16 mouse cellular contexts compared by ENCODE assay signal in the genomic region with DNA sequence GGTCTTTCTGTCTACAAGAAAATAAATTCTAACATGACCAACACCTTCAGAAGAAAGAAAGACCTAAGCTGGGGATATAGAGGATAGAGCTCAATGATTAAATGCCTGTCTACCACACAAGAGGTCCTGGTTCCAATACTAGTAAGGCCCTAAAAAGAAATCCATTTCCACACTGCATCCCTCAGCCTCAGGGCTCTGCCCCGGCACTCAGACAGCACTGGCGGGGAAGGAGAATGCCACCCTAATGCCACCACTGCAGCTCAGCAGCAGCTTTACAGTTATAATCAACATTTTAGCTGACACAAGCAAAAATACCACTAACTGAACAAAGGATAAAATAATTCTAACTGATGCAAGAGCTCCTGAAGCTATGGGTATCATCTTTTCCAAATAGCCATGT. TPM values are rescaled to one million over a fixed set of nuclear protein-coding genes. Genes with fewer than 3 reads are reported as not detected.
DNase-seq lines count a peak whose midpoint lies in the region; ATAC-seq lines count a peak whose summit lies in the region.
"Had no signal": no experiment of that assay in that cellular context is flagged by ENCODE, and none has a peak within 500 bp of the region (broad histone marks: within the 10 kb centered on the region; RNA-seq: fewer than 3 reads in every experiment).

No protein-coding gene starts in this region.

- no peak overlapping the region for H3K9ac ChIP-seq in embryonic facial prominence, embryonic 12.5 days
- no peak overlapping the region for H3K9ac ChIP-seq in forebrain, embryonic 11.5 days (ENCODE audit: low read length)
- H3K9ac ChIP-seq in hindbrain, embryonic 13.5 days, result peak overlapping the region; percentile 80
- peak overlapping the region; percentile 57 for H3K9ac ChIP-seq in midbrain, embryonic 15.5 days
- H3K9ac ChIP-seq: liver, embryonic 15.5 days; stomach, embryonic 15.5 days had no signal

- ATAC-seq in embryonic facial prominence, embryonic 12.5 days (ENCODE audit: insufficient number of reproducible peaks, insufficient read depth, low FRiP score, low TSS enrichment), result no peak
- ATAC-seq in forebrain, embryonic 11.5 days (replicated peaks; ENCODE audit: low FRiP score), result no peak
- peak; percentile 70; the same call in 1 of the 2 replicates for ATAC-seq in hindbrain, embryonic 13.5 days (ENCODE audit: low FRiP score)
- ATAC-seq in midbrain, embryonic 15.5 days (replicated peaks), result peak; percentile 65; the same call in 1 of the 2 replicates

- no peak for DNase-seq in embryonic facial prominence, embryonic 10.5 days (ENCODE audit: low spot score)
- no peak for DNase-seq in forebrain, embryonic 11.5 days (ENCODE audit: low spot score)
- no peak for DNase-seq in urinary bladder, adult 18-20 months (ENCODE audit: low spot score in 2 of 2)
- no peak for DNase-seq in left cerebral cortex, adult 8-10 months (ENCODE audit: low spot score in 2 of 2)
- no peak for DNase-seq in heart, adult 18-20 months
- DNase-seq: cerebellum, adult 8-10 months; gastrocnemius, postnatal 14 days; kidney, postnatal 10 days; lung, postnatal 14 days; thymus, postnatal 25 days had no signal

- peak overlapping the region; percentile 8; the same call in 1 of the 2 replicates for H3K27ac ChIP-seq in embryonic facial prominence, embryonic 12.5 days
- no peak overlapping the region for H3K27ac ChIP-seq in embryonic facial prominence, embryonic 10.5 days (replicated peaks)
- no peak overlapping the region for H3K27ac ChIP-seq in forebrain, embryonic 11.5 days (ENCODE audit: low read depth, low read length)
- peak overlapping the region; percentile 91 for H3K27ac ChIP-seq in hindbrain, embryonic 13.5 days
- H3K27ac ChIP-seq in midbrain, embryonic 15.5 days, result peak overlapping the region; percentile 89
- H3K27ac ChIP-seq: liver, embryonic 15.5 days; stomach, embryonic 15.5 days had no signal

- H3K36me3 ChIP-seq in embryonic facial prominence, embryonic 12.5 days, result no peaks in the 10 kb centered on the region
- no peaks in the 10 kb centered on the region for H3K36me3 ChIP-seq in embryonic facial prominence, embryonic 10.5 days (replicated peaks)
- H3K36me3 ChIP-seq in forebrain, embryonic 11.5 days (ENCODE audit: control insufficient read depth, insufficient read depth, low read length), result no peaks in the 10 kb centered on the region
- H3K36me3 ChIP-seq in hindbrain, embryonic 13.5 days, result no peaks in the 10 kb centered on the region
- H3K36me3 ChIP-seq in midbrain, embryonic 15.5 days (replicated peaks), result no peaks in the 10 kb centered on the region
- H3K36me3 ChIP-seq: liver, embryonic 15.5 days; stomach, embryonic 15.5 days had no signal

- peaks cover 27% of the 10 kb centered on the region for H3K4me1 ChIP-seq in embryonic facial prominence, embryonic 12.5 days
- H3K4me1 ChIP-seq in embryonic facial prominence, embryonic 10.5 days, result peaks cover 23% of the 10 kb centered on the region
- H3K4me1 ChIP-seq in forebrain, embryonic 11.5 days (replicated peaks; ENCODE audit: control insufficient read depth, insufficient read depth, low read length), result no peaks in the 10 kb centered on the region; the same call in 1 of the 2 replicates
- H3K4me1 ChIP-seq in hindbrain, embryonic 13.5 days (replicated peaks), result peaks cover 42% of the 10 kb centered on the region
- peaks cover 35% of the 10 kb centered on the region for H3K4me1 ChIP-seq in midbrain, embryonic 15.5 days

- H3K4me2 ChIP-seq in embryonic facial prominence, embryonic 12.5 days (replicated peaks), result no peak overlapping the region
- H3K4me2 ChIP-seq in forebrain, embryonic 11.5 days (ENCODE audit: low read depth, low read length, severe bottlenecking), result no peak overlapping the region
- peak overlapping the region; percentile 64 for H3K4me2 ChIP-seq in hindbrain, embryonic 13.5 days
- H3K4me2 ChIP-seq in midbrain, embryonic 15.5 days, result peak overlapping the region; percentile 54
- H3K4me2 ChIP-seq: liver, embryonic 15.5 days; stomach, embryonic 15.5 days had no signal

- no peaks in the 10 kb centered on the region for H3K9me3 ChIP-seq in embryonic facial prominence, embryonic 12.5 days
- H3K9me3 ChIP-seq in embryonic facial prominence, embryonic 10.5 days, result no peaks in the 10 kb centered on the region
- H3K9me3 ChIP-seq in forebrain, embryonic 11.5 days (ENCODE audit: control insufficient read depth, low read length), result no peaks in the 10 kb centered on the region
- H3K9me3 ChIP-seq in hindbrain, embryonic 13.5 days, result no peaks in the 10 kb centered on the region
- no peaks in the 10 kb centered on the region for H3K9me3 ChIP-seq in midbrain, embryonic 15.5 days
- H3K9me3 ChIP-seq: liver, embryonic 15.5 days; stomach, embryonic 15.5 days had no signal

- H3K27me3 ChIP-seq in embryonic facial prominence, embryonic 12.5 days, result no peaks in the 10 kb centered on the region
- H3K27me3 ChIP-seq in embryonic facial prominence, embryonic 10.5 days (replicated peaks; ENCODE audit: low read depth, poor library complexity, severe bottlenecking), result no peaks in the 10 kb centered on the region
- H3K27me3 ChIP-seq in forebrain, embryonic 11.5 days (ENCODE audit: control insufficient read depth, insufficient read depth, low read length), result no peaks in the 10 kb centered on the region
- no peaks in the 10 kb centered on the region for H3K27me3 ChIP-seq in hindbrain, embryonic 13.5 days
- H3K27me3 ChIP-seq in midbrain, embryonic 15.5 days (replicated peaks), result no peaks in the 10 kb centered on the region
- H3K27me3 ChIP-seq: liver, embryonic 15.5 days; stomach, embryonic 15.5 days had no signal

- no peak overlapping the region for H3K4me3 ChIP-seq in embryonic facial prominence, embryonic 12.5 days
- H3K4me3 ChIP-seq in embryonic facial prominence, embryonic 10.5 days, result no peak overlapping the region
- 0 out of 2 replicates have a peak overlapping the region, but pooled peaks have one; percentile 5 for H3K4me3 ChIP-seq in forebrain, embryonic 11.5 days (ENCODE audit: low read depth, low read length)
- peak overlapping the region; percentile 51 for H3K4me3 ChIP-seq in hindbrain, embryonic 13.5 days
- H3K4me3 ChIP-seq in midbrain, embryonic 15.5 days, result peak overlapping the region; percentile 53
- H3K4me3 ChIP-seq: liver, embryonic 15.5 days; stomach, embryonic 15.5 days had no signal

- WGBS in embryonic facial prominence, embryonic 12.5 days, result 55% methylated on average over 2 of the region's 2 CpGs
- 60% methylated on average over 2 of the region's 2 CpGs for WGBS in embryonic facial prominence, embryonic 10.5 days
- 69% methylated on average over 2 of the region's 2 CpGs for WGBS in forebrain, embryonic 11.5 days
- WGBS in hindbrain, embryonic 13.5 days, result 22% methylated on average over 2 of the region's 2 CpGs
- WGBS in midbrain, embryonic 15.5 days, result 22% methylated on average over 2 of the region's 2 CpGs

RNA-seq across cellular contexts. Expression of gene Arhgef12, which starts 36.9 kb away (rescaled TPM):
- 17.0 and 19.7 TPM in 2 replicates for polyA plus RNA-seq in embryonic facial prominence, embryonic 12.5 days (2016; fragmentation: Nextera tagmentation; extraction: Ambion mirVana)
- 9.1 and 9.3 TPM in 2 replicates for polyA plus RNA-seq in embryonic facial prominence, embryonic 10.5 days (2016; fragmentation: Nextera tagmentation; extraction: Ambion mirVana)
- 14.6 and 14.8 TPM in 2 replicates for polyA plus RNA-seq in forebrain, embryonic 11.5 days (2014; fragmentation: Nextera tagmentation; extraction: Ambion mirVana)
- 19.8 and 23.6 TPM in 2 replicates for polyA plus RNA-seq in hindbrain, embryonic 13.5 days (2015; fragmentation: Nextera tagmentation; extraction: Ambion mirVana)
- polyA plus RNA-seq in midbrain, embryonic 15.5 days (2015; fragmentation: Nextera tagmentation; extraction: Ambion mirVana), result 24.8 and 29.1 TPM in 2 replicates
- 100 to 1,000 TPM; 152 to 184 (median 161) TPM for total RNA-seq in left cerebral cortex, adult 8-10 months (2022)
- 100 to 1,000 TPM; 119 to 128 TPM for total RNA-seq in heart, adult 18-20 months (2021)

RNA-seq across cellular contexts. Expression of gene Tmem136, which starts 46.2 kb away (rescaled TPM):
- 10.0 and 11.2 TPM in 2 replicates for polyA plus RNA-seq in embryonic facial prominence, embryonic 12.5 days (2016; fragmentation: Nextera tagmentation; extraction: Ambion mirVana)
- 11.8 and 12.0 TPM in 2 replicates for polyA plus RNA-seq in embryonic facial prominence, embryonic 10.5 days (2016; fragmentation: Nextera tagmentation; extraction: Ambion mirVana)
- 13.5 and 13.8 TPM in 2 replicates for polyA plus RNA-seq in forebrain, embryonic 11.5 days (2014; fragmentation: Nextera tagmentation; extraction: Ambion mirVana)
- polyA plus RNA-seq in hindbrain, embryonic 13.5 days (2015; fragmentation: Nextera tagmentation; extraction: Ambion mirVana), result 11.0 and 11.5 TPM in 2 replicates
- polyA plus RNA-seq in midbrain, embryonic 15.5 days (2015; fragmentation: Nextera tagmentation; extraction: Ambion mirVana), result 10.5 and 13.0 TPM in 2 replicates
- 10 to 100 TPM; 14.8 to 18.3 (median 15.7) TPM for total RNA-seq in left cerebral cortex, adult 8-10 months (2022)
- 1 to 10 TPM; 5.0 to 6.2 TPM for total RNA-seq in heart, adult 18-20 months (2021)
- total RNA-seq: monocyte, adult 5-6 weeks had no signal

Comparison
In these comparisons a context has a peak if more than half of its experiments do, and no peak if none do; other contexts are left out.
1. H3K27ac ChIP-seq: peak in embryonic facial prominence, embryonic 12.5 days (single experiment), hindbrain, embryonic 13.5 days (single experiment) and midbrain, embryonic 15.5 days (single experiment); none in embryonic facial prominence, embryonic 10.5 days (single experiment) and forebrain, embryonic 11.5 days (single experiment).
2. ATAC-seq: peak in hindbrain, embryonic 13.5 days (single experiment) and midbrain, embryonic 15.5 days (single experiment); none in embryonic facial prominence, embryonic 12.5 days (single experiment) and forebrain, embryonic 11.5 days (single experiment).
3. H3K4me2 ChIP-seq: peak in hindbrain, embryonic 13.5 days (single experiment) and midbrain, embryonic 15.5 days (single experiment); none in embryonic facial prominence, embryonic 12.5 days (single experiment) and forebrain, embryonic 11.5 days (single experiment).
4. H3K4me3 ChIP-seq: peak in forebrain, embryonic 11.5 days (single experiment), hindbrain, embryonic 13.5 days (single experiment) and midbrain, embryonic 15.5 days (single experiment); none in embryonic facial prominence, embryonic 12.5 days (single experiment) and embryonic facial prominence, embryonic 10.5 days (single experiment).
5. H3K9ac ChIP-seq: peak in hindbrain, embryonic 13.5 days (single experiment) and midbrain, embryonic 15.5 days (single experiment); none in embryonic facial prominence, embryonic 12.5 days (single experiment) and forebrain, embryonic 11.5 days (single experiment).